Comparison of ENCODE assay signal across 11 mouse cellular contexts in the genomic region with DNA sequence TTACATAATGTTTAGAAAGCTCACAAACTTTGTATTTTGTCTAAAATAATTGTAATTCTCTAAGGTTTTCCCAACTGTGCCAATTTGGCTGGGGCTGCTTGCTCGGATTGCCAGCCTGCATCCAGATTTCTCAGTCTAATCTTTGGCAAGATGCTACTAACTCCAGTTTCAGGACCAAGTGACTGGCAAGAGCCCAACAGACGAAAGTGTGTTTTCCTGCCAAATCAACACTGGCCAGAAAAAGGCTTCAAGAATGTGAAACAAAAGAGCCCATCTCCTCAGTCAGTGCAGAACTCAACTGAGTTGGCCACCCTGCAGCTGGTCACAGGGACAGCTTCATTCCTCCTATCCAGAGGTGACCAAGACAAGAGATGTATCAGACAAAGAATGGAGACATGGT.
DNase-seq lines count a peak whose midpoint lies in the region; ATAC-seq and TF ChIP-seq lines count a peak whose summit lies in the region.
"Had no signal": no experiment of that assay in that cellular context is flagged by ENCODE, and none has a peak within 500 bp of the region (broad histone marks: within the 10 kb centered on the region; RNA-seq: fewer than 3 reads in every experiment).

No protein-coding gene starts in this region.

- no peaks in the 10 kb centered on the region for H3K27me3 ChIP-seq in midbrain, postnatal 0 days (ENCODE audit: insufficient read depth, low read length)
- H3K27me3 ChIP-seq in thymus, adult 2 months (ENCODE audit: control insufficient read depth, insufficient read depth, low read length) = no peaks in the 10 kb centered on the region
- H3K27me3 ChIP-seq: heart, embryonic 13.5 days; lung, embryonic 15.5 days; stomach, embryonic 15.5 days had no signal

- no peaks in the 10 kb centered on the region for H3K9me3 ChIP-seq in midbrain, postnatal 0 days (ENCODE audit: low read length)
- H3K9me3 ChIP-seq: heart, embryonic 13.5 days; lung, embryonic 15.5 days; stomach, embryonic 15.5 days had no signal

- H3K4me3 ChIP-seq in midbrain, postnatal 0 days (ENCODE audit: low read depth, low read length) = no peak overlapping the region
- no peak overlapping the region for H3K4me3 ChIP-seq in thymus, adult 2 months (ENCODE audit: control insufficient read depth, insufficient read depth, low read length)
- H3K4me3 ChIP-seq: heart, embryonic 13.5 days; lung, embryonic 15.5 days; stomach, embryonic 15.5 days had no signal

- no peak for TF ChIP-seq CTCF in midbrain, postnatal 0 days (IDR thresholded peaks at IDR 0.05)
- no peak for TF ChIP-seq CTCF in thymus, adult 2 months (IDR thresholded peaks at IDR 0.05; ENCODE audit: borderline replicate concordance, control insufficient read depth, extremely low read depth, insufficient read depth, low read length, poor library complexity)

- WGBS in midbrain, postnatal 0 days = 58% methylated on average over 2 of the region's 2 CpGs
- WGBS in thymus, adult 2 months = 88% methylated on average over 2 of the region's 2 CpGs

- H3K9ac ChIP-seq in midbrain, postnatal 0 days (replicated peaks; ENCODE audit: low read length, poor library complexity, severe bottlenecking) = no peak overlapping the region
- H3K9ac ChIP-seq: heart, embryonic 13.5 days; lung, embryonic 15.5 days; stomach, embryonic 15.5 days had no signal

- no peak overlapping the region for H3K27ac ChIP-seq in midbrain, postnatal 0 days (ENCODE audit: low read depth, low read length)
- H3K27ac ChIP-seq in thymus, adult 2 months (ENCODE audit: control insufficient read depth, insufficient read depth, low read length) = no peak overlapping the region
- H3K27ac ChIP-seq: heart, embryonic 13.5 days; lung, embryonic 15.5 days; stomach, embryonic 15.5 days had no signal

- H3K36me3 ChIP-seq in midbrain, postnatal 0 days (ENCODE audit: insufficient read depth, low read length) = no peaks in the 10 kb centered on the region
- no peaks in the 10 kb centered on the region for H3K36me3 ChIP-seq in thymus, adult 2 months (ENCODE audit: control insufficient read depth, insufficient read depth, low read length)
- H3K36me3 ChIP-seq: heart, embryonic 13.5 days; lung, embryonic 15.5 days; stomach, embryonic 15.5 days had no signal

- DNase-seq in adrenal gland, adult 2 months = peak; percentile 4
- no peak for DNase-seq in adrenal gland, postnatal 4 days (ENCODE audit: low spot score in 2 of 2)
- peak; percentile 2 for DNase-seq in ovary, adult 18-20 months (ENCODE audit: low spot score)
- no peak for DNase-seq in ovary, postnatal 10 days (ENCODE audit: low spot score)
- DNase-seq in layer of hippocampus, adult 18-20 months (ENCODE audit: low spot score in 2 of 2) = peak; percentile 49 to 76
- peak; percentile 88 for DNase-seq in midbrain, postnatal 0 days (ENCODE audit: low spot score)
- DNase-seq in thymus, adult 2 months = no peak

- ATAC-seq in midbrain, postnatal 0 days (ENCODE audit: low FRiP score) = peak; percentile 31; the same call in 1 of the 2 replicates
- ATAC-seq in granulocyte monocyte progenitor cell, adult 5-6 weeks (replicated peaks; ENCODE audit: poor library complexity, severe bottlenecking) = no peak

- no peaks in the 10 kb centered on the region for H3K4me1 ChIP-seq in midbrain, postnatal 0 days (ENCODE audit: insufficient read depth, low read length)
- H3K4me1 ChIP-seq in thymus, adult 2 months (replicated peaks; ENCODE audit: control insufficient read depth, insufficient read depth, low read length) = no peaks in the 10 kb centered on the region
- H3K4me1 ChIP-seq: heart, embryonic 13.5 days; lung, embryonic 15.5 days; stomach, embryonic 15.5 days had no signal

- no peak for TF ChIP-seq POLR2A in thymus, adult 2 months (IDR thresholded peaks at IDR 0.05; ENCODE audit: control insufficient read depth, extremely low read depth, insufficient read depth, low read length, poor library complexity)

- no peak overlapping the region for H3K4me2 ChIP-seq in midbrain, postnatal 0 days (ENCODE audit: low read depth, low read length, poor library complexity, severe bottlenecking)
- H3K4me2 ChIP-seq: heart, embryonic 13.5 days; lung, embryonic 15.5 days; stomach, embryonic 15.5 days had no signal

Comparison
In these comparisons a context has a peak if more than half of its experiments do, and no peak if none do; other contexts are left out.
1. DNase-seq: peak in adrenal gland, adult 2 months (single experiment), ovary, adult 18-20 months (single experiment), layer of hippocampus, adult 18-20 months (2 of 2) and midbrain, postnatal 0 days (single experiment); none in adrenal gland, postnatal 4 days (0 of 2), ovary, postnatal 10 days (single experiment) and thymus, adult 2 months (single experiment).